Mouse (Mus musculus) hindbrain, embryonic 15.5 days (tissue): ENCODE data around the gene Sdk1. TPM values are rescaled to one million over a fixed set of nuclear protein-coding genes. Genes with fewer than 3 reads are reported as not detected.

Experiments used
- ATAC-seq: fragments of 200-750 bp; cut with Nextera tagmentation; 2 replicates; pipeline ENCODE4 v1.8.0; 2017; ENCODE audit warnings: low read depth, moderate number of reproducible peaks, moderate TSS enrichment; ENCODE audit not compliant: low FRiP score
- H3K27ac ChIP-seq: fragments of 300-500 bp; sonication (generic); replicated peaks from 2 replicates; pipeline ENCODE4 v1.5.1; 2015; ENCODE audit warnings: mild to moderate bottlenecking, inconsistent platforms
- H3K27me3 ChIP-seq: fragments of 300-500 bp; sonication (generic); 2 replicates; pipeline ENCODE4 v1.6.1; 2015; ENCODE audit warnings: control low read depth, inconsistent platforms
- H3K36me3 ChIP-seq: fragments of 300-500 bp; sonication (generic); 2 replicates; pipeline ENCODE4 v1.6.1; 2015; ENCODE audit warnings: control low read depth, inconsistent platforms
- H3K4me1 ChIP-seq: fragments of 300-500 bp; sonication (generic); replicated peaks from 2 replicates; pipeline ENCODE4 v1.6.1; 2015; ENCODE audit warnings: control low read depth, inconsistent platforms
- H3K4me2 ChIP-seq: fragments of 300-500 bp; sonication (generic); 2 replicates; pipeline ENCODE4 v1.6.1; 2015; ENCODE audit warnings: moderate library complexity, mild to moderate bottlenecking, inconsistent platforms
- H3K4me3 ChIP-seq: fragments of 300-500 bp; sonication (generic); 2 replicates; pipeline ENCODE4 v1.5.1; 2015; ENCODE audit warnings: mild to moderate bottlenecking, inconsistent platforms
- H3K9ac ChIP-seq: fragments of 300-500 bp; sonication (generic); 2 replicates; pipeline ENCODE4 v1.6.1; 2015; ENCODE audit warnings: inconsistent platforms
- H3K9me3 ChIP-seq: fragments of 300-500 bp; sonication (generic); 2 replicates; pipeline ENCODE4 v1.6.1; 2016; ENCODE audit warnings: control low read depth, inconsistent platforms
- WGBS: fragments of 180-500 bp; shearing (Covaris S2); methylation state at CpG from one replicate; pipeline ENCODE4 v1.1.7; 2015; 5-methylcytosine and 5-hydroxymethylcytosine counted together
- polyA plus RNA-seq: library from polyadenylated mRNA; unstranded; fragments of >200 nt; fragmentation: Nextera tagmentation; extraction: Ambion mirVana; gene quantifications from 2 replicates; pipeline ENCODE4 v1.2.1, GENCODE M21; 2015

Sdk1 gene
- polyA plus RNA-seq, 1 experiment from 2014 or later = 2.5 TPM

DNA sequence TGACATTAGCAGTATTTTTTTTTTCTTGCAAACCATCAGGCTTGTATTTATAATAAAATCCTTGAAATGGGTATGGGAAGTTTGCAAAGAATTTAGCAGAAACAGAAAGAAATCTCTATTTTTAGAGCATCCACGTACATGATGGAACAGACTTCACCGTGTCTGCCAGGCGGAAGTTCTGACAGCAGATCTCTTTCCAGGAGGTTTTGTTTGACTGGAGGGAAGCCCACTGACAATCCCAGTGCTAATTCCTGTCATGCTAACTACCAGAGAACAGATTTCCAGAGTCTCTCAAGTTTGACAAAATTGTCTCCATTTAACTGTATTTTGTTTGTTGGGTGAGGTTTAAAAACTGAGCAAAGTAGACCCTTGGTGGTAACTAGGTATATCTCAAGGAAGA lies 265.1 kb downstream of the Sdk1 start:
- Histone ChIP-seq H3K9ac (no peak overlapping the region), H3K9me3 (no peaks in the 10 kb centered on the region), H3K36me3 (no peaks in the 10 kb centered on the region), H3K4me3 (no peak overlapping the region), H3K4me1 (no peaks in the 10 kb centered on the region), H3K4me2 (no peak overlapping the region), H3K27me3 (no peaks in the 10 kb centered on the region), H3K27ac (no peak overlapping the region)
- WGBS = 87% methylated on average over 3 of the region's 3 CpGs
- no peak for ATAC-seq

DNA sequence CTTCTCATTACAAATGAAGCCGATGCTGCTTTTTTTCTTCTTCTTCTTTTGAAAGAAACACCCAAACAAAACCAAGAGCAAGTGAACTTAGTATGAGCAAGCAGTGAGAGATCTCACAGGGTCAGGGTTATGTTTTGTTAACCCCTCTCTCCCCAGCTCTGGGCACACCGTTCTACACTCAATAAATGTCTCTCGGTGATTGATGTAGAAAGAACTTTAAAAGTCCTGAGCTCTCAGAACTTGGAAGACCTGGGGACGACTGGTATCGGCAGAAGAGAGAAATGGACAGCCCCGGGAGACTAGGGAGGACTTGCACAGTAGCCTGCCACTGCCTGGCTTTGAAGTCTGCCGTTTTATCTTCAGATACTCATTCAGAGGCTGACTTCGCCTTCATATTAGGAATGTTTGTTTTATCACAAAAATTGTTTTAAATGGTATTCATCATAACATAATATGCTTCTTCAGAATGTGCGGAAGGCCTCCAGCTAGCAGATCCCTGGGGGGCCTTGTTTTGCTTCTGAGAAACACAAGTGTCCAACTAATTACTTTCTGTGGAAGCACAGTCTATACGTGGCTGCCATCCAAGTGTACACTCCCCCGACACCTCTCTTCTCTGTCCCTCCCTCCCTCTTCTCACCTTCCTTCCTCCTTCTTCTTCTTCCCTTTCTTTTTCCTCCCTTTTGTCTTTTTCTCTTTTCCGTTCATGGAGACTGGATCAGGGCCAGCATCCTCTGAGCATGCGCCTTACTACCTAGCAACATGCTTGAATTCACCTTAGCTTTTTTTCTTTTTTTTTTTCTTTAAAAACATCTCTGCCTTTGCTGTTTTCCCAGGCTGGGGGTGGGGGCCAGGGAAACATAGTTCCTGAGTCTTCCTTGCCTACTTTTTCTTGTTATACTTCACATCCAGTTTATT lies 283.8 kb downstream of the Sdk1 start:
- ATAC-seq = no peak
- 38% methylated on average over 13 of the region's 13 CpGs for WGBS
- no peaks in the 10 kb centered on the region for H3K36me3 ChIP-seq
- H3K4me3 ChIP-seq = no peak overlapping the region
- H3K27ac ChIP-seq = no peak overlapping the region
- H3K9me3 ChIP-seq = no peaks in the 10 kb centered on the region
- H3K9ac ChIP-seq = no peak overlapping the region
- peaks cover 15% of the 10 kb centered on the region for H3K4me1 ChIP-seq
- peak overlapping the region; percentile 39 for H3K4me2 ChIP-seq
- H3K27me3 ChIP-seq = no peaks in the 10 kb centered on the region

- no peaks in the 10 kb centered on the region for H3K27me3 ChIP-seq
- H3K4me1 ChIP-seq = peaks cover 6% of the 10 kb centered on the region
- H3K4me3 ChIP-seq = no peak overlapping the region
- no peaks in the 10 kb centered on the region for H3K9me3 ChIP-seq
- no peak overlapping the region for H3K27ac ChIP-seq
- WGBS = 66% methylated on average over 5 of the region's 5 CpGs
- no peaks in the 10 kb centered on the region for H3K36me3 ChIP-seq
- no peak for ATAC-seq
- H3K9ac ChIP-seq = no peak overlapping the region
- no peak overlapping the region for H3K4me2 ChIP-seq
These were observed 298.9 kb downstream of the Sdk1 start for GRCm38 (mm10) chr5:141540193-141540592.

- Histone ChIP-seq H3K4me2 (no peak overlapping the region), H3K9me3 (no peaks in the 10 kb centered on the region), H3K36me3 (no peaks in the 10 kb centered on the region), H3K27me3 (no peaks in the 10 kb centered on the region), H3K4me1 (peaks cover 2% of the 10 kb centered on the region), H3K9ac (no peak overlapping the region), H3K27ac (no peak overlapping the region), H3K4me3 (no peak overlapping the region)
- WGBS = 23% methylated on average over 8 of the region's 8 CpGs
- ATAC-seq = no peak
These were observed 301.8 kb downstream of the Sdk1 start for GRCm38 (mm10) chr5:141542890-141543666.

- H3K27me3 ChIP-seq = no peaks in the 10 kb centered on the region
- no peaks in the 10 kb centered on the region for H3K9me3 ChIP-seq
- no peak overlapping the region for H3K4me3 ChIP-seq
- H3K4me2 ChIP-seq = no peak overlapping the region
- no peaks in the 10 kb centered on the region for H3K36me3 ChIP-seq
- H3K9ac ChIP-seq = no peak overlapping the region
- ATAC-seq = no peak
- peaks cover 6% of the 10 kb centered on the region; the same call in 1 of the 2 replicates for H3K4me1 ChIP-seq
- no peak overlapping the region for H3K27ac ChIP-seq
- 57% methylated on average over 9 of the region's 9 CpGs for WGBS
These were observed 312.2 kb downstream of the Sdk1 start for GRCm38 (mm10) chr5:141553444-141553843.

DNA sequence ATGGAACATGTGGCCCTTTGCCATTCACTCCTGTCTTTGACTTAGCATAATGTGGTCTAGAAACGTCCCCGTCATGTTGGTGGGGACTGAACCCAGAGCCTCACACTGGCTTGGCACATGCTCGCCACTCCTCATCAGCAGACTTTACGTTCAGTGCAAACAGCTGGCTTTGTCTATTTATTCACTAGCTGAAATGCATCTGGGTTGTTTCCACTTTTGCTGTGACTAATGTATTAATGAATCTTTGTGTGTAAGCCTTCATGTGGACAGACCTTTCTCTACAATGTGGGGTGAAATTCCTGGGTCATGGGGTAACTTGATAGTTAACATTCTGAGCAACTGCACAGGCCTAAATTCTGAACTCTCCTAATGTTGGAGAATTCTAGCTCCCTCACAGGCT lies 317.4 kb downstream of the Sdk1 start:
- no peak overlapping the region for H3K4me2 ChIP-seq
- H3K4me1 ChIP-seq = peaks cover 6% of the 10 kb centered on the region; the same call in 1 of the 2 replicates
- H3K36me3 ChIP-seq = no peaks in the 10 kb centered on the region
- no peaks in the 10 kb centered on the region for H3K9me3 ChIP-seq
- WGBS = 41% methylated on average over 4 of the region's 4 CpGs
- H3K9ac ChIP-seq = no peak overlapping the region
- no peak overlapping the region for H3K27ac ChIP-seq
- H3K4me3 ChIP-seq = no peak overlapping the region
- no peak for ATAC-seq
- no peaks in the 10 kb centered on the region for H3K27me3 ChIP-seq

GRCm38 (mm10) chr5:141560325-141560724 lies 319.0 kb downstream of the Sdk1 start:
- no peak for ATAC-seq
- 45% methylated on average over 5 of the region's 5 CpGs for WGBS

GRCm38 (mm10) chr5:141561989-141562560 lies 320.8 kb downstream of the Sdk1 start:
- H3K9ac ChIP-seq = no peak overlapping the region
- no peak overlapping the region for H3K27ac ChIP-seq
- H3K27me3 ChIP-seq = no peaks in the 10 kb centered on the region
- H3K4me1 ChIP-seq = no peaks in the 10 kb centered on the region; the same call in 1 of the 2 replicates
- no peak overlapping the region for H3K4me2 ChIP-seq
- no peak for ATAC-seq
- H3K36me3 ChIP-seq = no peaks in the 10 kb centered on the region
- 0 out of 2 replicates have a peak, but pooled peaks cover 4% of the 10 kb centered on the region for H3K9me3 ChIP-seq
- H3K4me3 ChIP-seq = no peak overlapping the region
- WGBS = 45% methylated on average over 3 of the region's 3 CpGs

More at GRCm38 (mm10) chr5:141560325-141560724, 319.0 kb downstream of the Sdk1 start:
- H3K4me3 ChIP-seq = no peak overlapping the region
- H3K4me1 ChIP-seq = peaks cover 6% of the 10 kb centered on the region; the same call in 1 of the 2 replicates
- H3K36me3 ChIP-seq = no peaks in the 10 kb centered on the region
- no peak overlapping the region for H3K4me2 ChIP-seq
- no peaks in the 10 kb centered on the region for H3K27me3 ChIP-seq
- H3K9ac ChIP-seq = no peak overlapping the region
- no peak overlapping the region for H3K27ac ChIP-seq
- 0 out of 2 replicates have a peak, but pooled peaks cover 4% of the 10 kb centered on the region for H3K9me3 ChIP-seq

DNA sequence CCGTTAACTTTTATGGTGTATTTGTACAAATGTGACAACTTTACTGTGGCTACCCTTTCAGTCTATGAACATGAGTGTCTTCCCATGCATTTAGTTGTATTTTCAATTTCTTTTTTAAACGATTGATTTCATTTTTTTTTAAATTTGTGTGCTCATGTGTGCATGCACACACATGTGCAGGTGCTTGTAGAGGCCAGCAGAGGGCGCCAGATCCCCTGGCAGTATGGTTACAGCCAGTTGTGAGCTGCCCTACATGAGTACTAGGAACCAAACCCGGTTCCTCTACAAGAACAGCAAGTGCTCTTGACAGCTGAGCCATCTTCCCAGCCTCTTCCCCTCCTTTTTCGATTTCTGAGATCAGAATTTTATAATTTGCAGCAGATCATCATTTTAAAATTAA lies 322.9 kb downstream of the Sdk1 start:
- no peaks in the 10 kb centered on the region for H3K27me3 ChIP-seq
- no peak overlapping the region for H3K4me2 ChIP-seq
- no peaks in the 10 kb centered on the region; the same call in none of the 2 replicates for H3K4me1 ChIP-seq
- WGBS = 87% methylated on average over 5 of the region's 5 CpGs
- no peak for ATAC-seq
- 0 out of 2 replicates have a peak, but pooled peaks cover 4% of the 10 kb centered on the region for H3K9me3 ChIP-seq
- no peak overlapping the region for H3K27ac ChIP-seq
- no peak overlapping the region for H3K9ac ChIP-seq
- H3K4me3 ChIP-seq = no peak overlapping the region
- no peaks in the 10 kb centered on the region for H3K36me3 ChIP-seq

- Histone ChIP-seq H3K4me1 (peaks cover 15% of the 10 kb centered on the region), H3K36me3 (no peaks in the 10 kb centered on the region), H3K9ac (no peak overlapping the region), H3K4me2 (no peak overlapping the region), H3K9me3 (0 out of 2 replicates have a peak, but pooled peaks cover 4% of the 10 kb centered on the region), H3K27ac (no peak overlapping the region), H3K27me3 (no peaks in the 10 kb centered on the region), H3K4me3 (no peak overlapping the region)
- no peak for ATAC-seq
- 73% methylated on average over 2 of the region's 2 CpGs for WGBS
These were observed 326.8 kb downstream of the Sdk1 start for GRCm38 (mm10) chr5:141568106-141568505.

DNA sequence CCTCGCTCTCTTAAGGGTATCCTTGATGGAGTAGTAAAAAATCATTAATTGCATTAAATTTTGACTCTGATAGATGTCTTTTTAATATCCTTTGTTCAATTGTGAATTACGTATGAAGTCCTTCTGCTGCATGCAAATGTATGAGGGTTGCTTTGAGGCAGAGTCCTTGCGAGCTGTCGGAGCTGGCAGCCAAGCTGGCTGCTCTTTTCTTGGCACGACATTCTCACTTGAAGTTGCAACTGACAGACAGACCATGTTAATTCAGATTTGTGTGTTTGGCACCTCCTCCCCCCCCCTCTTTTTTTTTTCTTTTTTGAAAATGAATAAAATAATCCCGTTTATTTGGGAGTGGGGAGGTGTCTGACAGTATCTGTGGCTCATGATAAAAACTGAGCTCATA lies 329.2 kb downstream of the Sdk1 start:
- Histone ChIP-seq H3K9ac (no peak overlapping the region), H3K4me2 (no peak overlapping the region), H3K4me1 (peaks cover 23% of the 10 kb centered on the region), H3K4me3 (no peak overlapping the region), H3K9me3 (no peaks in the 10 kb centered on the region), H3K27me3 (no peaks in the 10 kb centered on the region), H3K27ac (no peak overlapping the region), H3K36me3 (no peaks in the 10 kb centered on the region)
- 46% methylated on average over 6 of the region's 6 CpGs for WGBS
- no peak for ATAC-seq

DNA sequence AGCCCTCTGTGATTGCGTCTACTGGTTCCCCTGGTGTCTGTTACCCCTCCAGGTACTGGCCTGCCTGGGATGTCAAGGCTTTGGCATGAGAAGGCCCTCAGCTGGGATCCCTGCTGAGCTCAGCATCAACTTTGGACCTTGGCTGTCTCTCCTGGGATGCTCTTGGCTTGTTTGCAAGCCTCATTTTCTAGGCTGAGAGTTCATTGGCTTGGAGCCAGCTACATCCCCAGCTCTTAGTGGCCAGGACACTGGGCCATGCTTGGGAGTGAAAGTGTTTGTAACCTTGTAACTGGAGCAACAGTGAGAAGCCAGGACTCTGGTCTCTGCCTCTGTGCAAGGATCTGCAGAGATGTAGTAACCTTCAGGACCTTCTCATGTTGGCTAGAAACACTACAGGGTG lies 333.0 kb downstream of the Sdk1 start:
- no peaks in the 10 kb centered on the region for H3K36me3 ChIP-seq
- 52% methylated on average over 1 of the region's 1 CpGs for WGBS
- no peak for ATAC-seq
- peaks cover 23% of the 10 kb centered on the region for H3K4me1 ChIP-seq
- H3K9ac ChIP-seq = no peak overlapping the region
- no peak overlapping the region for H3K27ac ChIP-seq
- no peaks in the 10 kb centered on the region for H3K9me3 ChIP-seq
- H3K4me3 ChIP-seq = no peak overlapping the region
- H3K27me3 ChIP-seq = no peaks in the 10 kb centered on the region
- no peak overlapping the region for H3K4me2 ChIP-seq
